Mouse (Mus musculus): Measurements from ENCODE around the gene Ptx3. TPM values are rescaled to one million over a fixed set of nuclear protein-coding genes. Genes with fewer than 3 reads are reported as not detected.
"Not testable (repeated sequence)": the region's sequence is repeated elsewhere in the genome, so short reads cannot be mapped to it uniquely, and the experiment has no call there.

The Ptx3 gene
- polyA plus RNA-seq (2016; fragmentation: Nextera tagmentation; extraction: Ambion mirVana): 0.44 and 0.69 TPM in 2 replicates

- WGBS (ENCODE audit: insufficient replicate concordance): 6% methylated on average over 20 of the region's 20 CpGs
- H3K9me3 ChIP-seq (replicated peaks): no peaks in the 10 kb centered on the region
- H3K4me3 ChIP-seq: peak within 1 kb of the TSS; percentile 48
- H3K4me2 ChIP-seq: peak within 1 kb of the TSS; percentile 70
- H3K4me1 ChIP-seq: no peaks in the 10 kb centered on the region
- ATAC-seq: no peak
- no peaks in the 10 kb centered on the region for H3K36me3 ChIP-seq
- H3K27ac ChIP-seq: no peak within 1 kb of the TSS
- H3K9ac ChIP-seq: peak within 1 kb of the TSS; percentile 17; the same call in 1 of the 2 replicates
- H3K27me3 ChIP-seq (replicated peaks): peaks cover 32% of the 10 kb centered on the region
These were observed at the start of gene Ptx3 for GRCm38 (mm10) chr3:66219655-66220191. TSS of gene Ptx3 (plus strand) at chr3:66219910.

GRCm38 (mm10) chr3:66172907-66173306 is 46.8 kb upstream of the Ptx3 start:
- H3K9me3 ChIP-seq (replicated peaks): no peaks in the 10 kb centered on the region
- H3K4me1 ChIP-seq: no peaks in the 10 kb centered on the region
- WGBS (ENCODE audit: insufficient replicate concordance): 70% methylated on average over 5 of the region's 5 CpGs
- H3K36me3 ChIP-seq: no peaks in the 10 kb centered on the region
- H3K27me3 ChIP-seq (replicated peaks): no peaks in the 10 kb centered on the region
- no peak for ATAC-seq
- no peak overlapping the region for H3K27ac ChIP-seq
- no peak overlapping the region for H3K9ac ChIP-seq
- H3K4me2 ChIP-seq: no peak overlapping the region
- no peak overlapping the region for H3K4me3 ChIP-seq

GRCm38 (mm10) chr3:66179647-66180046 is 40.1 kb upstream of the Ptx3 start:
- no peak overlapping the region for H3K4me2 ChIP-seq
- ATAC-seq: no peak
- H3K4me3 ChIP-seq: no peak overlapping the region
- no peaks in the 10 kb centered on the region for H3K4me1 ChIP-seq
- H3K36me3 ChIP-seq: no peaks in the 10 kb centered on the region
- no peaks in the 10 kb centered on the region for H3K9me3 ChIP-seq (replicated peaks)
- no peak overlapping the region for H3K9ac ChIP-seq
- H3K27ac ChIP-seq: no peak overlapping the region
- WGBS (ENCODE audit: insufficient replicate concordance): 59% methylated on average over 2 of the region's 2 CpGs
- H3K27me3 ChIP-seq (replicated peaks): no peaks in the 10 kb centered on the region

GRCm38 (mm10) chr3:66193910-66194562 is 25.7 kb upstream of the Ptx3 start:
- Histone ChIP-seq H3K4me2 (no peak overlapping the region), H3K4me1 (no peaks in the 10 kb centered on the region), H3K27ac (no peak overlapping the region), H3K36me3 (no peaks in the 10 kb centered on the region), H3K4me3 (no peak overlapping the region), H3K9me3 (replicated peaks) (no peaks in the 10 kb centered on the region), H3K9ac (no peak overlapping the region), H3K27me3 (replicated peaks) (no peaks in the 10 kb centered on the region)
- no peak for ATAC-seq
- WGBS (ENCODE audit: insufficient replicate concordance): 65% methylated on average over 3 of the region's 3 CpGs

- H3K9ac ChIP-seq: no peak overlapping the region
- no peaks in the 10 kb centered on the region for H3K9me3 ChIP-seq (replicated peaks)
- WGBS (ENCODE audit: insufficient replicate concordance): 72% methylated on average over 4 of the region's 4 CpGs
- H3K36me3 ChIP-seq: no peaks in the 10 kb centered on the region
- H3K4me3 ChIP-seq: no peak overlapping the region
- H3K4me1 ChIP-seq: no peaks in the 10 kb centered on the region
- no peaks in the 10 kb centered on the region for H3K27me3 ChIP-seq (replicated peaks)
- H3K4me2 ChIP-seq: no peak overlapping the region
- no peak overlapping the region for H3K27ac ChIP-seq
- no peak for ATAC-seq
These were observed 10.7 kb upstream of the Ptx3 start for GRCm38 (mm10) chr3:66208836-66209573.

GRCm38 (mm10) chr3:66213524-66213923 is 6.2 kb upstream of the Ptx3 start:
- Histone ChIP-seq H3K27me3 (replicated peaks) (no peaks in the 10 kb centered on the region), H3K36me3 (no peaks in the 10 kb centered on the region), H3K9me3 (replicated peaks) (no peaks in the 10 kb centered on the region), H3K4me1 (no peaks in the 10 kb centered on the region), H3K9ac (no peak overlapping the region), H3K4me3 (no peak overlapping the region), H3K27ac (no peak overlapping the region), H3K4me2 (no peak overlapping the region)
- no peak for ATAC-seq
- WGBS (ENCODE audit: insufficient replicate concordance): 82% methylated on average over 1 of the region's 1 CpGs

- Histone ChIP-seq H3K36me3 (no peaks in the 10 kb centered on the region), H3K4me1 (no peaks in the 10 kb centered on the region), H3K27ac (no peak overlapping the region), H3K4me3 (no peak overlapping the region), H3K4me2 (no peak overlapping the region), H3K9me3 (replicated peaks) (no peaks in the 10 kb centered on the region), H3K27me3 (replicated peaks) (peaks cover 13% of the 10 kb centered on the region), H3K9ac (no peak overlapping the region)
- ATAC-seq: no peak
- WGBS (ENCODE audit: insufficient replicate concordance): 61% methylated on average over 8 of the region's 8 CpGs
These were observed 4.0 kb upstream of the Ptx3 start for GRCm38 (mm10) chr3:66215759-66216158.

GRCm38 (mm10) chr3:66220554-66221242 is 988 bp downstream of the Ptx3 start:
- WGBS (ENCODE audit: insufficient replicate concordance): under 1% methylated on average over 53 of the region's 54 CpGs
- Histone ChIP-seq H3K27me3 (replicated peaks) (peaks cover 32% of the 10 kb centered on the region), H3K4me3 (peak overlapping the region; percentile 48), H3K27ac (no peak overlapping the region), H3K4me1 (no peaks in the 10 kb centered on the region), H3K9ac (peak overlapping the region; percentile 17; the same call in 1 of the 2 replicates), H3K4me2 (peak overlapping the region; percentile 70), H3K9me3 (replicated peaks) (no peaks in the 10 kb centered on the region), H3K36me3 (no peaks in the 10 kb centered on the region)
- peak; percentile 46; the same call in 1 of the 2 replicates for ATAC-seq

GRCm38 (mm10) chr3:66221243-66221611 is 1.5 kb downstream of the Ptx3 start:
- Histone ChIP-seq H3K27me3 (replicated peaks) (peaks cover 32% of the 10 kb centered on the region), H3K4me3 (peak overlapping the region; percentile 48), H3K9me3 (replicated peaks) (no peaks in the 10 kb centered on the region), H3K9ac (no peak overlapping the region), H3K4me2 (peak overlapping the region; percentile 70), H3K27ac (no peak overlapping the region), H3K36me3 (no peaks in the 10 kb centered on the region), H3K4me1 (no peaks in the 10 kb centered on the region)
- 5% methylated on average over 11 of the region's 11 CpGs for WGBS (ENCODE audit: insufficient replicate concordance)
- ATAC-seq: no peak

- Histone ChIP-seq H3K9ac (no peak overlapping the region), H3K4me1 (no peaks in the 10 kb centered on the region), H3K4me3 (no peak overlapping the region), H3K9me3 (replicated peaks) (no peaks in the 10 kb centered on the region), H3K36me3 (no peaks in the 10 kb centered on the region), H3K27me3 (replicated peaks) (peaks cover 26% of the 10 kb centered on the region), H3K27ac (no peak overlapping the region), H3K4me2 (no peak overlapping the region)
- no peak for ATAC-seq
- WGBS (ENCODE audit: insufficient replicate concordance): 74% methylated on average over 15 of the region's 15 CpGs
These were observed 5.3 kb downstream of the Ptx3 start for GRCm38 (mm10) chr3:66224931-66225537.

- WGBS (ENCODE audit: insufficient replicate concordance): 38% methylated on average over 4 of the region's 4 CpGs
- not testable (repeated sequence) for H3K36me3 ChIP-seq; H3K9me3 ChIP-seq (replicated peaks); H3K27me3 ChIP-seq (replicated peaks); H3K4me1 ChIP-seq; ATAC-seq; H3K9ac ChIP-seq; H3K27ac ChIP-seq; H3K4me2 ChIP-seq; H3K4me3 ChIP-seq
These were observed 16.6 kb downstream of the Ptx3 start for GRCm38 (mm10) chr3:66236234-66236871.

Measured in liver, embryonic 12.5 days (tissue).